Mouse (Mus musculus): ENCODE results near the gene Tmem150c. TPM values are rescaled to one million over a fixed set of nuclear protein-coding genes. Genes with fewer than 3 reads are reported as not detected.
A peak's percentile ranks its signal among the peaks of the same experiment; 100 is the strongest.

Gene Tmem150c
- polyA plus RNA-seq, 1 experiment from 2014 or later = 4.7 TPM

DNA sequence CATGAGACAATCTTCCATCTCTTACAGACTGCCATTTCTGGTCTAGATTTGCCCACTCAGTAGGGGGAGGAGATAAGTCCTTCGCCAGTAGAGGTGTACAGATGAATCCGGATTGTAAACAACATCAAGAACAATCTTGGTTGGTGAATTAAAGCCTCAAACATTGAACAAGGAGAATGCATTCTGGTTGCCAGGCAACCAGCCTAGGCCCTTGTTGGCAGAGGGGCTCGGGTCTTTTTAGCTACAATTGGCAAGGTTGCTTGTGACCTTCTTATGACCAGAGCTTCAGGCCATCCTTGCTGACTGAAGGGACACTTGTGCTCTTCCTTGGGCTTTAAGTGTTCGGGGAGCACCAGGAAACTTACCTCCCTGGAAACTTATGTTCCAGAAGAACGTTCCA is 16.5 kb upstream of the Tmem150c start:
- H3K9me3 ChIP-seq (replicated peaks; ENCODE audit: control insufficient read depth, low read length) = no peaks in the 10 kb centered on the region
- H3K4me2 ChIP-seq (ENCODE audit: low read depth, low read length) = no peak overlapping the region
- no peak overlapping the region for H3K9ac ChIP-seq (ENCODE audit: low read length)
- H3K27ac ChIP-seq (ENCODE audit: low read length) = no peak overlapping the region
- no peaks in the 10 kb centered on the region for H3K4me1 ChIP-seq (ENCODE audit: control insufficient read depth, insufficient read depth, low read length)
- ATAC-seq (ENCODE audit: insufficient read depth, low FRiP score) = no peak
- 78% methylated on average over 5 of the region's 5 CpGs for WGBS
- no peak overlapping the region for H3K4me3 ChIP-seq (replicated peaks; ENCODE audit: low read length)
- no peaks in the 10 kb centered on the region for H3K36me3 ChIP-seq (ENCODE audit: control insufficient read depth, insufficient read depth, low read length)
- no peaks in the 10 kb centered on the region for H3K27me3 ChIP-seq (ENCODE audit: control insufficient read depth, insufficient read depth, low read length)

GRCm38 (mm10) chr5:100175582-100175981 is 16.0 kb upstream of the Tmem150c start:
- Histone ChIP-seq H3K36me3 (ENCODE audit: control insufficient read depth, insufficient read depth, low read length) (no peaks in the 10 kb centered on the region), H3K9me3 (replicated peaks; ENCODE audit: control insufficient read depth, low read length) (no peaks in the 10 kb centered on the region), H3K4me3 (replicated peaks; ENCODE audit: low read length) (no peak overlapping the region), H3K4me2 (ENCODE audit: low read depth, low read length) (no peak overlapping the region), H3K9ac (ENCODE audit: low read length) (no peak overlapping the region), H3K27ac (ENCODE audit: low read length) (no peak overlapping the region), H3K27me3 (ENCODE audit: control insufficient read depth, insufficient read depth, low read length) (no peaks in the 10 kb centered on the region), H3K4me1 (ENCODE audit: control insufficient read depth, insufficient read depth, low read length) (no peaks in the 10 kb centered on the region)
- no peak for ATAC-seq (ENCODE audit: insufficient read depth, low FRiP score)
- 77% methylated on average over 7 of the region's 7 CpGs for WGBS

GRCm38 (mm10) chr5:100172104-100172503 is 12.5 kb upstream of the Tmem150c start:
- WGBS = 79% methylated on average over 4 of the region's 4 CpGs
- no peak for ATAC-seq (ENCODE audit: insufficient read depth, low FRiP score)
- H3K9ac ChIP-seq (ENCODE audit: low read length) = no peak overlapping the region
- no peaks in the 10 kb centered on the region for H3K4me1 ChIP-seq (ENCODE audit: control insufficient read depth, insufficient read depth, low read length)
- H3K4me3 ChIP-seq (replicated peaks; ENCODE audit: low read length) = no peak overlapping the region
- no peaks in the 10 kb centered on the region for H3K27me3 ChIP-seq (ENCODE audit: control insufficient read depth, insufficient read depth, low read length)
- no peak overlapping the region for H3K4me2 ChIP-seq (ENCODE audit: low read depth, low read length)
- no peaks in the 10 kb centered on the region for H3K36me3 ChIP-seq (ENCODE audit: control insufficient read depth, insufficient read depth, low read length)
- no peaks in the 10 kb centered on the region for H3K9me3 ChIP-seq (replicated peaks; ENCODE audit: control insufficient read depth, low read length)
- no peak overlapping the region for H3K27ac ChIP-seq (ENCODE audit: low read length)

DNA sequence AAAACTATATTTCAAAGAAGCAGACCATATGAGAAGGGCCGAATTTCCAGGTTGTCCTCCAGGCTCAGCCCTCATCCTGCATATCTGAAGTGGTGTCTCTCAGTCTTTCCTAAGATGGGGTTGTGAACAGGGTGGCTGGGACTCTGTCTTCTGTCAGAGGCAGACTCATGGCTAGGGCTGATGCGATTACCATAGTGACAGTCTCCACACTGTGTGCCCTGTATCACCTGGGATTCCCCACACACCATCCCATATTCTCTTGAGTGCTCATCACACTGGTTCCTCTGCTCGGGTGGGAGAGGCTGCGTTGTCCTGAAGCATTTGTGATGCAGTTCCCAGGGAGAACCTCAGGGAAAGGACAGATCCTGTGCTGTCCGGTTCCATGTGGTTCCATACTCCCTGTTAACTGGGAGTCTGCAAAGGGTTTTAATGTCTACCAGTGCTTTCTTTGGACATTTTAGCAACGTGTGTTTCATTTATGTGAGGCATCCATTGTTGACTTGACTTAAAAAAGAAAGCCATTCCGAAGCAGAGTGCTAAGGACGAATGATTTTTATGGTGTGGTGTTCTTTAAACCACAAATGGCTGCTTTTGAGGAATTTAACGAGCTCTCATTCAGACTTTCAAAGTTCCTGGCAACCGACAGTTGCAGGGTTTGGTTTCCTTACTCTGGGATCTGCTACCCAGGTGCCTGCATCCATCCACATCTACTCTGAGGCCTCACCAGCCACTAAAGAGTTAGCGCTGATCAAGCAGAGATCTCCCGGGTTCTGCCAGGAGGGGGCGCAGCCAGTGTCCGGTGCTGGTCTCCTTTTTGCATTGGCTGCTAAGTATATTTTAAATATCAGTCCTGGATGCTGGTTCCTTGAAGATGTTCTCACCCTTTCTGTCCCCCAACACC is 7.2 kb upstream of the Tmem150c start:
- no peak for ATAC-seq (ENCODE audit: insufficient read depth, low FRiP score)
- no peaks in the 10 kb centered on the region for H3K36me3 ChIP-seq (ENCODE audit: control insufficient read depth, insufficient read depth, low read length)
- H3K9me3 ChIP-seq (replicated peaks; ENCODE audit: control insufficient read depth, low read length) = no peaks in the 10 kb centered on the region
- 52% methylated on average over 14 of the region's 14 CpGs for WGBS
- H3K4me1 ChIP-seq (ENCODE audit: control insufficient read depth, insufficient read depth, low read length) = 0 out of 2 replicates have a peak, but pooled peaks cover 2% of the 10 kb centered on the region
- no peak overlapping the region for H3K27ac ChIP-seq (ENCODE audit: low read length)
- H3K9ac ChIP-seq (ENCODE audit: low read length) = no peak overlapping the region
- no peaks in the 10 kb centered on the region for H3K27me3 ChIP-seq (ENCODE audit: control insufficient read depth, insufficient read depth, low read length)
- H3K4me2 ChIP-seq (ENCODE audit: low read depth, low read length) = no peak overlapping the region
- no peak overlapping the region for H3K4me3 ChIP-seq (replicated peaks; ENCODE audit: low read length)

- Histone ChIP-seq H3K27me3 (ENCODE audit: control insufficient read depth, insufficient read depth, low read length) (peaks cover under 1% of the 10 kb centered on the region; the same call in 1 of the 2 replicates), H3K36me3 (ENCODE audit: control insufficient read depth, insufficient read depth, low read length) (no peaks in the 10 kb centered on the region), H3K27ac (ENCODE audit: low read length) (no peak overlapping the region), H3K9ac (ENCODE audit: low read length) (no peak overlapping the region; the same call in 1 of the 2 replicates), H3K9me3 (replicated peaks; ENCODE audit: control insufficient read depth, low read length) (no peaks in the 10 kb centered on the region), H3K4me1 (ENCODE audit: control insufficient read depth, insufficient read depth, low read length) (0 out of 2 replicates have a peak, but pooled peaks cover 2% of the 10 kb centered on the region), H3K4me3 (replicated peaks; ENCODE audit: low read length) (no peak overlapping the region), H3K4me2 (ENCODE audit: low read depth, low read length) (peak overlapping the region; percentile 9; the same call in 1 of the 2 replicates)
- 50% methylated on average over 7 of the region's 7 CpGs for WGBS
- no peak for ATAC-seq (ENCODE audit: insufficient read depth, low FRiP score)
Measured at GRCm38 (mm10) chr5:100163368-100163767, 3.8 kb upstream of the Tmem150c start.

DNA sequence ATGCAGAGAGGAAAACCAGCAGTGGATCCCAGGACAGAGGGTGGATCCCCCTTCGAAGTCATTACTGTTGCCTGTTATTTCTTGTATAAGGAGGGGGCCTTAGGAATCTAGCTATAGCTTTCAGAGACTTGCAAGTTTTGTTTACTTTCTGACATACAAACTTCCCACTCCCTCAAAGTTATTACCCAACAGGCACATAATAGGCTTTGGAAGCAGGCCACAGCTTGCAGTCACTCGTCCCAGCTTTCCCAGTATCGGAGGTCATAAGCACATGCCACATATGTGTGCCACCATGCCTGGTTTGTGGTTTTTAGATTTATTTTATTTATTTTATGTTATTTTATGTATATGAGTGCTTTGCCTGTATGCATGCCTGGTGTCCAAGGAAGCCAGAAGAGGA is 3.2 kb upstream of the Tmem150c start:
- Histone ChIP-seq H3K27me3 (ENCODE audit: control insufficient read depth, insufficient read depth, low read length) (peaks cover 6% of the 10 kb centered on the region), H3K4me2 (ENCODE audit: low read depth, low read length) (peak overlapping the region; percentile 9; the same call in 1 of the 2 replicates), H3K4me1 (ENCODE audit: control insufficient read depth, insufficient read depth, low read length) (0 out of 2 replicates have a peak, but pooled peaks cover 2% of the 10 kb centered on the region), H3K9me3 (replicated peaks; ENCODE audit: control insufficient read depth, low read length) (no peaks in the 10 kb centered on the region), H3K36me3 (ENCODE audit: control insufficient read depth, insufficient read depth, low read length) (no peaks in the 10 kb centered on the region), H3K4me3 (replicated peaks; ENCODE audit: low read length) (no peak overlapping the region), H3K9ac (ENCODE audit: low read length) (no peak overlapping the region; the same call in 1 of the 2 replicates), H3K27ac (ENCODE audit: low read length) (no peak overlapping the region)
- WGBS = 53% methylated on average over 3 of the region's 3 CpGs
- ATAC-seq (ENCODE audit: insufficient read depth, low FRiP score) = no peak

DNA sequence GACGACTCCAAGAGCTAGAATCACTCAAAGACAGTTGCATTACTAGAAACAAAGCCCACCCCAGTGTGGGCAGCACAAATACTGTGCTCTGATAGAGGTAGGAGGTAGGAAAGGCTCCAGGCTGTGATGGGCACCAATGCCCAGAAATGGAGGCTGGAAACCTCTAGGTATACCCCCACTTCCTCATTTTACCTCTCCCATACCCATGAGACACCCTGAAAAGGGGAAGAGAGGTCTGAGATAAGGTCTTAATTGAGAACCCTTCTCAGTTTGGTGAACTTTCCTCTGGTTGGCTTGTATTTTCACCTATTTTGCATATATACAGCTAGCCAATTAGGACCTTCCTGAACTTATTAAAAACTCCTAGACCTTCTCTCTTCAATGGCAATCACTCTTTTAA is 2.4 kb upstream of the Tmem150c start:
- Histone ChIP-seq H3K4me2 (ENCODE audit: low read depth, low read length) (no peak overlapping the region), H3K9ac (ENCODE audit: low read length) (no peak overlapping the region), H3K4me3 (replicated peaks; ENCODE audit: low read length) (no peak overlapping the region), H3K36me3 (ENCODE audit: control insufficient read depth, insufficient read depth, low read length) (no peaks in the 10 kb centered on the region), H3K4me1 (ENCODE audit: control insufficient read depth, insufficient read depth, low read length) (0 out of 2 replicates have a peak, but pooled peaks cover 2% of the 10 kb centered on the region), H3K9me3 (replicated peaks; ENCODE audit: control insufficient read depth, low read length) (no peaks in the 10 kb centered on the region), H3K27ac (ENCODE audit: low read length) (no peak overlapping the region), H3K27me3 (ENCODE audit: control insufficient read depth, insufficient read depth, low read length) (peaks cover 10% of the 10 kb centered on the region)
- 70% methylated on average over 1 of the region's 1 CpGs for WGBS
- no peak for ATAC-seq (ENCODE audit: insufficient read depth, low FRiP score)

DNA sequence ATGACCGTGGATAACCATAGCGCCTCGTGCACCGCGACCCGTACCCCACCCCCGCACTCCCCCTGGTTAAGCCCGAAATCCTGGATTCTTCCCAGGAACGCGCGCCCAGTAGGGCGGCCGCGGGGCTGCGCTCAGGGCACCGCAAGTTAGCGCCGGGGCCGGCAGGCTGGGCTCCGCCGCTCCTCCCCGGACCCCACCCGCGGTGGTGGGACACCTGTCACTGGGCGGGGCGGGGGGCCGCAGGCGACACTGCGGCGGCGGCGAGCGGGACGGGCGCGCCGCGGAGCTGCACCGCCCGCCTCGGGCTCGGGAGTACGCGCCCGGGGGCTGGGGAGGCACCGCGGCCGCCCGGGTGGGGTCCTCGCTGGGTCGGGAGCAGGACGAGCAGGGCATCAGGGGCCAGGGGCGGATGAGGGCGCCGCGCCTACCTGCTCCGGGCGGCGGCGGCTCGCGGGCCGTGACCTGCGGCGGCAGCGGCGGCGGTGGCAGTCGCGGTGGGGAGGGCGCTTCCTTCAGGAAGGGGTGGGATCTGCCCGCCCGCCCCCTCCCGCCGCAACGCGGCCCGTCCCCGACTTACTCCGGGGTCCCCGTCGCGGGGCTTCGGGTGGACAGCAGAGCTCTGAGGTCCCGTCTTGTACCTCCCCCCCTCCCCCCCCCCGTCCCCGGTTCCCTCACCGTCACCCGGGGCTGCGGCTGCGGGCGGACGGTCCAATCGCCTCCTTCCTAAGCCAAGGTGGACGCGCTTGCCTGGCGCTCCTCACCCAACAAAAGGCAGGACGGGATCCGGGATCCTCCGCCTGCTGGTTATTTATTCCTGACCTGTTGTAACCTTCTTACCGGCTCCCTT is 594 bp downstream of the Tmem150c start:
- Histone ChIP-seq H3K9me3 (replicated peaks; ENCODE audit: control insufficient read depth, low read length) (no peaks in the 10 kb centered on the region), H3K36me3 (ENCODE audit: control insufficient read depth, insufficient read depth, low read length) (no peaks in the 10 kb centered on the region), H3K27ac (ENCODE audit: low read length) (no peak overlapping the region), H3K9ac (ENCODE audit: low read length) (peak overlapping the region; percentile 85), H3K4me3 (replicated peaks; ENCODE audit: low read length) (peak overlapping the region; percentile 71), H3K27me3 (ENCODE audit: control insufficient read depth, insufficient read depth, low read length) (peaks cover 10% of the 10 kb centered on the region), H3K4me1 (ENCODE audit: control insufficient read depth, insufficient read depth, low read length) (0 out of 2 replicates have a peak, but pooled peaks cover 2% of the 10 kb centered on the region), H3K4me2 (ENCODE audit: low read depth, low read length) (peak overlapping the region; percentile 98)
- WGBS = under 1% methylated on average over 89 of the region's 101 CpGs
- peak; percentile 59; the same call in 1 of the 2 replicates for ATAC-seq (ENCODE audit: insufficient read depth, low FRiP score)

Measured in stomach, embryonic 16.5 days (tissue).